12 mouse cellular contexts compared by ENCODE assay signal in genomic region chr4:66122766-66123358, GRCm38 (mm10).
DNase-seq lines count a peak whose midpoint lies in the region.
"Had no signal": no experiment of that assay in that cellular context is flagged by ENCODE, and none has a peak within 500 bp of the region (broad histone marks: within the 10 kb centered on the region; RNA-seq: fewer than 3 reads in every experiment).

No protein-coding gene starts in this region.

- DNase-seq in cerebellum, adult 11 months: peak; percentile 32
- peak; percentile 53 to 62 for DNase-seq in cerebellum, adult 18-20 months
- DNase-seq in cerebellum, adult 9-11 months: peak; percentile 63
- peak; percentile 24 to 47 for DNase-seq in cerebellum, postnatal 36 days
- no peak for DNase-seq in heart, adult 11 months
- DNase-seq in heart, adult 8-10 months (ENCODE audit: low spot score): no peak
- DNase-seq in thymus, postnatal 14 days: no peak
- DNase-seq: adrenal gland, adult 2 months; adrenal gland, postnatal 25 days; gastrocnemius, postnatal 10 days; heart, adult 2 months; kidney, adult 8-10 months had no signal

Comparison
In these comparisons a context has a peak if more than half of its experiments do, and no peak if none do; other contexts are left out.
1. DNase-seq: peak in cerebellum, adult 11 months (single experiment), cerebellum, adult 18-20 months (2 of 2), cerebellum, adult 9-11 months (single experiment) and cerebellum, postnatal 36 days (2 of 2); none in heart, adult 11 months (single experiment), heart, adult 8-10 months (single experiment) and thymus, postnatal 14 days (single experiment).